Mouse (Mus musculus) activated CD4-positive, CD25-positive, alpha-beta regulatory T cell, adult 4 months (primary cell): ENCODE measurements around the gene Col4a3bp. TPM values are rescaled to one million over a fixed set of nuclear protein-coding genes. Genes with fewer than 3 reads are reported as not detected.

Source experiments
- ATAC-seq: one replicate; pipeline ENCODE4 v1.8.0; 2017
- polyA plus RNA-seq, 2 experiments: library from polyadenylated mRNA; unstranded; fragments of 100-300 nt; shearing (Covaris generic); gene quantifications; one replicate each; pipeline ENCODE4 v1.2.1; 2017

Gene Col4a3bp
- polyA plus RNA-seq: 1 to 10 TPM; 5.6 to 8.7 TPM

- ATAC-seq: peak; percentile 91
Observed at GRCm38 (mm10) chr13:96542081-96542889, at the start of gene Col4a3bp, which contains the start of gene Polk. Gene Col4a3bp, plus strand, starts transcription at chr13:96542618. Gene Polk, minus strand, starts transcription at chr13:96542579.

GRCm38 (mm10) chr13:96496630-96497029, 45.8 kb upstream of the Col4a3bp start:
- ATAC-seq: no peak

- ATAC-seq: no peak
Observed at GRCm38 (mm10) chr13:96499891-96500290, 42.5 kb upstream of the Col4a3bp start.

GRCm38 (mm10) chr13:96505661-96506060, 36.8 kb upstream of the Col4a3bp start:
- no peak for ATAC-seq

GRCm38 (mm10) chr13:96506313-96506712, 36.1 kb upstream of the Col4a3bp start:
- no peak for ATAC-seq

GRCm38 (mm10) chr13:96507541-96507940, 34.9 kb upstream of the Col4a3bp start:
- no peak for ATAC-seq

GRCm38 (mm10) chr13:96510635-96511034, 31.8 kb upstream of the Col4a3bp start:
- peak; percentile 94 for ATAC-seq

- ATAC-seq: peak; percentile 19
Observed at GRCm38 (mm10) chr13:96511262-96511661, 31.2 kb upstream of the Col4a3bp start.

- no peak for ATAC-seq
Observed at GRCm38 (mm10) chr13:96511893-96512292, 30.5 kb upstream of the Col4a3bp start.

- no peak for ATAC-seq
Observed at GRCm38 (mm10) chr13:96514154-96514942, 28.1 kb upstream of the Col4a3bp start.

GRCm38 (mm10) chr13:96516249-96516648, 26.2 kb upstream of the Col4a3bp start:
- ATAC-seq: no peak

GRCm38 (mm10) chr13:96517335-96517734, 25.1 kb upstream of the Col4a3bp start:
- no peak for ATAC-seq

GRCm38 (mm10) chr13:96521294-96521693, 21.1 kb upstream of the Col4a3bp start:
- no peak for ATAC-seq

GRCm38 (mm10) chr13:96527022-96527421, 15.4 kb upstream of the Col4a3bp start:
- no peak for ATAC-seq

GRCm38 (mm10) chr13:96527856-96528255, 14.6 kb upstream of the Col4a3bp start:
- ATAC-seq: no peak

GRCm38 (mm10) chr13:96528776-96529175, 13.6 kb upstream of the Col4a3bp start:
- no peak for ATAC-seq

GRCm38 (mm10) chr13:96529542-96529941, 12.9 kb upstream of the Col4a3bp start:
- ATAC-seq: no peak

- ATAC-seq: no peak
Observed at GRCm38 (mm10) chr13:96530064-96530463, 12.4 kb upstream of the Col4a3bp start.

- no peak for ATAC-seq
Observed at GRCm38 (mm10) chr13:96532176-96532575, 10.2 kb upstream of the Col4a3bp start.

- ATAC-seq: no peak
Observed at GRCm38 (mm10) chr13:96533742-96534141, 8.7 kb upstream of the Col4a3bp start.

GRCm38 (mm10) chr13:96536821-96537572, 5.4 kb upstream of the Col4a3bp start:
- no peak for ATAC-seq

GRCm38 (mm10) chr13:96538103-96538502, 4.3 kb upstream of the Col4a3bp start:
- no peak for ATAC-seq

- no peak for ATAC-seq
Observed at GRCm38 (mm10) chr13:96541381-96541780, 1.0 kb upstream of the Col4a3bp start.
